Mouse (Mus musculus) megakaryocyte, embryonic 14.5 days (primary cell): ENCODE results near the gene L2hgdh. TPM values are rescaled to one million over a fixed set of nuclear protein-coding genes. Genes with fewer than 3 reads are reported as not detected.
A peak's percentile ranks its signal among the peaks of the same experiment; 100 is the strongest.

Experiments
- H3K27me3 ChIP-seq: replicated peaks from 2 replicates; pipeline ENCODE3; 2012; ENCODE audit warnings: inconsistent platforms
- H3K36me3 ChIP-seq: replicated peaks from 2 replicates; pipeline ENCODE3; 2012; ENCODE audit warnings: low read length, inconsistent platforms, mixed read lengths
- H3K4me1 ChIP-seq: 2 replicates; pipeline ENCODE4 v1.6.1; 2012; ENCODE audit warnings: inconsistent platforms
- H3K4me3 ChIP-seq: replicated peaks from 2 replicates; pipeline ENCODE3; 2012; ENCODE audit warnings: moderate library complexity, mild to moderate bottlenecking, inconsistent platforms
- H3K9me3 ChIP-seq: 2 replicates; pipeline ENCODE4 v1.6.1; 2012; ENCODE audit warnings: inconsistent platforms
- FLI1 ChIP-seq: IDR thresholded peaks from 2 replicates; pipeline ENCODE4 v1.6.1; 2012; ENCODE audit warnings: low read length, inconsistent platforms, mixed read lengths
- GATA1 ChIP-seq: IDR thresholded peaks from 3 replicates; pipeline ENCODE4 v1.6.1; 2012; ENCODE audit warnings: mixed read lengths, low read length, inconsistent platforms, borderline replicate concordance
- polyA plus RNA-seq: library from polyadenylated mRNA; stranded (reverse); fragments of >175 nt; gene quantifications from 2 replicates; pipeline ENCODE4 v1.2.3, GENCODE M21; 2012; ENCODE audit warnings: low replicate concordance; ENCODE audit not compliant: insufficient read depth

The L2hgdh gene
- polyA plus RNA-seq, 1 experiment = 0.95 TPM

DNA sequence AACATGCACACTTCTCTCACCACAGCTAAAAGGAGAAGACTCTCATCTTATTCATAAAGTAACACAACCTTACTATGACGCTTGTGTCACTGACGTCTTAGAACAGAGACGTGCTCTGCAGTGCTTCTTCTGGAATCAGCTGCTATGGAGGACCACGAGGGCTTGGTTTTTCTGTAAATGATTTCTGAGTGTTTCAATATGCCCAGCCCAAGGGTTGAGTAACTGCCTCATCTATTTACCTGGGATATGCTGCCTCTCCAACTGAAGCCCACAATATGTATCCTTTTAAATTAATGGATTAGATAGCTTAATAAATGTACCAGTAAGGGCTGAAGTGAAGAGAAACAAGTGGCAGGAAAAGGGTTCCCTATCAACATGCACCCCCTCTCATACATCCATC, 34.0 kb downstream of the L2hgdh start:
- no peak overlapping the region for H3K4me3 ChIP-seq
- peaks cover 19% of the 10 kb centered on the region for H3K36me3 ChIP-seq
- H3K9me3 ChIP-seq = peaks cover 4% of the 10 kb centered on the region; the same call in 1 of the 2 replicates
- TF ChIP-seq GATA1 = no peak
- no peak for TF ChIP-seq FLI1
- H3K4me1 ChIP-seq = no peaks in the 10 kb centered on the region; the same call in 1 of the 2 replicates
- no peaks in the 10 kb centered on the region for H3K27me3 ChIP-seq

GRCm38 (mm10) chr12:69689094-69689493, 35.6 kb downstream of the L2hgdh start:
- peaks cover 13% of the 10 kb centered on the region for H3K36me3 ChIP-seq
- peaks cover 4% of the 10 kb centered on the region; the same call in 1 of the 2 replicates for H3K9me3 ChIP-seq
- TF ChIP-seq GATA1 = no peak
- no peak for TF ChIP-seq FLI1
- H3K27me3 ChIP-seq = no peaks in the 10 kb centered on the region
- H3K4me3 ChIP-seq = no peak overlapping the region
- H3K4me1 ChIP-seq = peaks cover 3% of the 10 kb centered on the region; the same call in 1 of the 2 replicates

DNA sequence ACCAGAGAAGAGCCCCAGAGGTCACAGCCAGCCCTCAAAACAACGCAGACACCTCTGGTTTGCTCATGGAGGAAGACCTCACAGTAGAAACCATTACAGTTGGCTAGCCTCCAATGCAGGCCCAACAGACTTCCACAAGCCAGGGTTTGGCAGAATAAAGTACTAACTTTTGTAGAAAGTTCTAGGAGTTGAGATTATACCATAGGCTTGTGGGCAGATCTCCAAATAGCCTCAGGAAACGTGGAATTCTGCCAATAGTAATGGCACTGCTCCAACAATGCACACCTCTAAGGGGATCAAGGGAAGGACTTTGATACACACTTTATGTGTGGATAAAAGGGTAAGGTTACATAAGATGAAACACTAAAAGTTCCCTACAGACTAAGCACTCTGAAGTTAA, 36.3 kb downstream of the L2hgdh start:
- H3K36me3 ChIP-seq = peaks cover 9% of the 10 kb centered on the region
- no peaks in the 10 kb centered on the region for H3K27me3 ChIP-seq
- TF ChIP-seq GATA1 = no peak
- no peak for TF ChIP-seq FLI1
- peaks cover 8% of the 10 kb centered on the region for H3K4me1 ChIP-seq
- H3K9me3 ChIP-seq = peaks cover 4% of the 10 kb centered on the region; the same call in 1 of the 2 replicates
- no peak overlapping the region for H3K4me3 ChIP-seq

GRCm38 (mm10) chr12:69683537-69683936, 41.1 kb downstream of the L2hgdh start:
- H3K9me3 ChIP-seq = no peaks in the 10 kb centered on the region
- H3K27me3 ChIP-seq = no peaks in the 10 kb centered on the region
- no peaks in the 10 kb centered on the region for H3K36me3 ChIP-seq
- peaks cover 30% of the 10 kb centered on the region for H3K4me1 ChIP-seq
- TF ChIP-seq FLI1 (no peak), GATA1 (no peak)
- H3K4me3 ChIP-seq = peak overlapping the region; percentile 86

GRCm38 (mm10) chr12:69682788-69683419, 41.8 kb downstream of the L2hgdh start:
- H3K4me3 ChIP-seq = peak overlapping the region; percentile 94
- H3K36me3 ChIP-seq = no peaks in the 10 kb centered on the region
- TF ChIP-seq FLI1 (no peak), GATA1 (no peak)
- H3K9me3 ChIP-seq = no peaks in the 10 kb centered on the region
- H3K4me1 ChIP-seq = peaks cover 34% of the 10 kb centered on the region
- H3K27me3 ChIP-seq = no peaks in the 10 kb centered on the region

DNA sequence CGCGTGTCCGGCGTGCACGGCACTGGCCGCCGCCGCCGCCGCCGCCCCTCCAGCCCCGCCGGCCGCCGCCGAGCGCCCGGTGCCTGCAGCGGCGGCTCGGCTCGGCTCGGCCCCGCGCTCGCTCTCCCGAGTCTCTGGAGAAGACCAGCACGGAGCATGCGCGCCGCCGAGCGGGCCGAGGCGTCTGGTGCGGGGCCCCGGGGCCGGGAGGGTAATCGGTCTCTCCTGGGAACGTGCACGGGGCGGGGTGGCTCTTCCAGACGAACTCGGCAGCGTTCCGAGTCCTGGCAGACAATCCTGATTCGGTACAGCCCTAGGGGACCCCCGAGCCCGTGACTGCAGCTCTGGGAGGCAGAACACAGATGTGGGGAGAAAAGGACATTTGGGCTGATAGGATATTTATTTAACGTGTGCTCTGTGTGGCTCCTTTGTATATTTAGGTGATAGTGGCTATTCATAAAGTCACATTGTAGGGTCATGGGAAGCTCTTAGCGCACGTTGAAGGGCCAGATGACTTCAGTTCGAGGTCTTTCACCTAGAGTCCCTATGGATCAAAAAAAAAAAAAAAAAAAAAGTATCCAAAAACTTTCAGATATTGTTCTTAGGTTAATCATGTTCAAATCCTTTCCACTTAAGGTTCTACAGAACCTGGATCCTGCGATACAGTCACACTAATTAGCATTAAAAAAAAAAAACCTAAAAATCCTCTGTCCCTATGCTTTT, 42.4 kb downstream of the L2hgdh start:
- TF ChIP-seq FLI1 (no peak), GATA1 (no peak)

DNA sequence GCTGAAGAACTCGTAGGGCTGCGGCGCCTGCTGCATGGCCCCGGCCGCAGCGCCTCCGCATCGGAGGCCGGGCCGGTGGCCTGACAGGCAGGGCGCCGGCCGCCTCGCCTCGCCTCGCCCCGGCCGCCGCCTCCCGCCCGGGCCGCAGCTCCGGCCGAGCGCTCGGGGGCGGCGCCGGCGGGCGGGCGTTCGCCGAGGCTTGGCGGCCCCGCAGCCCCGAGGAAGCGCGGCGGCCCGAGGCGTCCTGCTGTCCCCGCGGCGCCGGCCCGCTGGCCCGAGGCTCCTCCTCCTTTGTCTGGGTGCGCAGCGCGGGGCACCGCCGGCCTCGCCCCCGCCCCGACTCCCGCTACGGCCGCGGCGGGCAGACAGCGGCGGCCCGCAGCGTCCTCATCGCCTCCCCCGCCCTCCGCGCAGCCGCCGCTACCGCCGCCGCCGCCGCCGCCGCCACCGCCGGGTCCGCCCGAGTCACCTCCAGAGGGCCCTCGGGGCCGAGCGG, 43.1 kb downstream of the L2hgdh start, which contains the start of gene Sos2:
TSS of gene Sos2 (minus strand) at position 287 of the 496 bp plus-strand sequence.
- Histone ChIP-seq H3K9me3 (no peaks in the 10 kb centered on the region), H3K4me1 (peaks cover 34% of the 10 kb centered on the region), H3K27me3 (no peaks in the 10 kb centered on the region), H3K36me3 (no peaks in the 10 kb centered on the region), H3K4me3 (peak within 1 kb of the TSS; percentile 94)
- no peak for TF ChIP-seq FLI1
- TF ChIP-seq GATA1 = no peak

More for the DNA sequence above, 42.4 kb downstream of the L2hgdh start:
- Histone ChIP-seq H3K36me3 (no peaks in the 10 kb centered on the region), H3K4me3 (peak overlapping the region; percentile 94), H3K27me3 (no peaks in the 10 kb centered on the region), H3K4me1 (peaks cover 34% of the 10 kb centered on the region), H3K9me3 (no peaks in the 10 kb centered on the region)

DNA sequence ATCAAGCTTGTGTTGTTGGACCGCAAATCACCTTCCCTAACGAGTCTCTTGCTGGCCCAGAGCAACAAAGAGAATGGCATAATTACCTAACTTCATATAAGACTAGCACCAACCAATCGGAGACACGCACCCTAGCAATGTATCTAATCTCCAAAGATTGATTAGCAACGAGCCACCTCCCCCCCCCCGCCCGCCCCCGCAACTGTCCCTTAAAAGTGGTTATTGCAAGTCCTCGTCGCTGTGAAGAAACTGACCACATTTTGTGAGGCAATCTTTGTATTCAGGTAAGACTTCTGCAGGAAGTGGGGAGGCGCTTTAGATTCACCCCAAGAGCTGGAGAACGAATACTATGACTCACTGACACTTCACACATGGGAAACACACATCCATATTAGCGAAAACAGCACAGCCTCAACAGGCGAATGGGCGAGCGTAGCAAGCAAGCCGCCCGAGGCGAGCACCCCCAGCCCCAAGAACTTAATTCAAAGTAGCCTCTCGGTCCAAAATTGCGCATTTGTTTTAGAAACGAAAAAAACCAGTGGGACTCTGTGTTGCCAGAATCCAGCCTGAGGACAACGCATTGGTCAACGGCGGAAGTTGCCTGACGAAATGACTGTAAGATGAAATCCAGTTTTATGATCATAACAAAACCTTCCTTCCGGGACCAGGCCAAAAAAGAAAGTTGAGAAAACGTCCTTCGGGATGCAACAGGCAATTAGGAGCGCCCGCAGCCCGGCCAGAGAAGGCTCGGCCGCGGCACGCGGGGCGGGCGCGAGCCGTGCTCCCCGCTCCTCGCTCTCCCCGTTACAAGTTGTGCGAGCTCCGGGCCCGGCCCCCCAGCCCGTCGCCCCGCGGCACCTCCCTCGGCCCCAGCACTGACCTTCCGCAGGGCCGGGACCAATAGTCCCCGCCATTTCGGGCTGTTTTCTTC, 43.8 kb downstream of the L2hgdh start:
- Histone ChIP-seq H3K9me3 (no peaks in the 10 kb centered on the region), H3K4me1 (peaks cover 37% of the 10 kb centered on the region), H3K4me3 (peak overlapping the region; percentile 94), H3K27me3 (no peaks in the 10 kb centered on the region), H3K36me3 (no peaks in the 10 kb centered on the region)
- TF ChIP-seq FLI1 (no peak), GATA1 (no peak)

DNA sequence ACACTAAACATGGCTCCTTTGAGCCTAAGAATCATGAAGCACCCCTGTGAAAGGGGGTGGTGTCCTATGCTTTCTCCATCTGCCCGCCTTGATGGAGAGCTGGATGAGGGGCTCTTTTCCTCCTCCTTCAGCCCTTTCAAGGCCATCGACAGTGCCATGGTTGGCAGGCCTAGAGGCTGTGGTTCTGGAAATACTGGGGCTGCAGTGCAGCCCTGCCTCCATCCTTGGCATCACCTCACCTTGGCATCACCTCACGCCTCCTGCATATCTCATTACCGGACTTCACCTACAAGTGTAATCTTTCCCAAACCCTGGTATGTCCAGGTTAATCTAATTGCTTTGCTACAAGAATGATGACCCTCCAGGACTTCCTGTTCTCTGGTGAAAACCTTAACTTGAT, 48.5 kb downstream of the L2hgdh start:
- TF ChIP-seq FLI1 (no peak), GATA1 (no peak)
- Histone ChIP-seq H3K4me1 (peaks cover 33% of the 10 kb centered on the region), H3K36me3 (peaks cover 5% of the 10 kb centered on the region), H3K9me3 (no peaks in the 10 kb centered on the region), H3K4me3 (no peak overlapping the region), H3K27me3 (no peaks in the 10 kb centered on the region)
